Mouse (Mus musculus) heart, embryonic 10.5 days (tissue): ENCODE data around the gene Gm20696. TPM values are rescaled to one million over a fixed set of nuclear protein-coding genes. Genes with fewer than 3 reads are reported as not detected.

Experiments used
- DNase-seq: peaks from one replicate; pipeline ENCODE4 v3.0.0-alpha.2; 2017; ENCODE audit warnings: low spot score
- H3K27ac ChIP-seq: fragments of 300-500 bp; sonication (generic); 2 replicates; pipeline ENCODE4 v1.5.1; 2016; ENCODE audit warnings: mild to moderate bottlenecking
- H3K27me3 ChIP-seq: fragments of 300-500 bp; sonication (generic); 2 replicates; pipeline ENCODE4 v1.6.1; 2016; ENCODE audit warnings: mild to moderate bottlenecking; ENCODE audit not compliant: poor library complexity, insufficient read depth, severe bottlenecking
- H3K36me3 ChIP-seq: fragments of 300-500 bp; sonication (generic); 2 replicates; pipeline ENCODE4 v1.6.1; 2016; ENCODE audit warnings: mild to moderate bottlenecking, moderate library complexity
- H3K4me1 ChIP-seq: fragments of 300-500 bp; sonication (generic); 2 replicates; pipeline ENCODE4 v1.6.1; 2016; ENCODE audit warnings: mild to moderate bottlenecking
- H3K4me3 ChIP-seq: fragments of 300-500 bp; sonication (generic); 2 replicates; pipeline ENCODE4 v1.5.1; 2016; ENCODE audit warnings: mild to moderate bottlenecking, moderate library complexity
- H3K9me3 ChIP-seq: fragments of 300-500 bp; sonication (generic); 2 replicates; pipeline ENCODE4 v1.6.1; 2016; ENCODE audit warnings: mild to moderate bottlenecking, moderate library complexity
- WGBS: fragments of 180-500 bp; shearing (Covaris S2); methylation state at CpG from one replicate; pipeline ENCODE4 v1.1.7; 2016; 5-methylcytosine and 5-hydroxymethylcytosine counted together
- polyA plus RNA-seq: library from polyadenylated mRNA; unstranded; fragments of >200 nt; fragmentation: Nextera tagmentation; extraction: Ambion mirVana; gene quantifications from 2 replicates; pipeline ENCODE4 v1.2.1, GENCODE M21; 2016

The Gm20696 gene
- polyA plus RNA-seq, 1 experiment from 2014 or later, result 3.4 TPM

GRCm38 (mm10) chr6:99337575-99337974 lies 329.0 kb downstream of the Gm20696 start:
- H3K9me3 ChIP-seq, result no peaks in the 10 kb centered on the region
- no peak overlapping the region for H3K4me3 ChIP-seq
- DNase-seq, result no peak
- H3K27me3 ChIP-seq, result no peaks in the 10 kb centered on the region
- H3K27ac ChIP-seq, result peak overlapping the region; percentile 49; the same call in 1 of the 2 replicates
- H3K4me1 ChIP-seq, result peaks cover 17% of the 10 kb centered on the region
- 61% methylated on average over 6 of the region's 6 CpGs for WGBS
- H3K36me3 ChIP-seq, result no peaks in the 10 kb centered on the region

- no peak for DNase-seq
- WGBS, result 81% methylated on average over 5 of the region's 5 CpGs
Measured at GRCm38 (mm10) chr6:99336191-99336590, 330.4 kb downstream of the Gm20696 start.

GRCm38 (mm10) chr6:99335174-99335830 lies 331.3 kb downstream of the Gm20696 start:
- H3K36me3 ChIP-seq, result no peaks in the 10 kb centered on the region
- no peaks in the 10 kb centered on the region for H3K9me3 ChIP-seq
- H3K27me3 ChIP-seq, result no peaks in the 10 kb centered on the region
- H3K27ac ChIP-seq, result no peak overlapping the region
- no peak overlapping the region for H3K4me3 ChIP-seq
- DNase-seq, result no peak
- 89% methylated on average over 13 of the region's 13 CpGs for WGBS
- H3K4me1 ChIP-seq, result peaks cover 17% of the 10 kb centered on the region

More at GRCm38 (mm10) chr6:99336191-99336590, 330.4 kb downstream of the Gm20696 start:
- Histone ChIP-seq H3K4me1 (peaks cover 17% of the 10 kb centered on the region), H3K27ac (no peak overlapping the region), H3K27me3 (no peaks in the 10 kb centered on the region), H3K4me3 (no peak overlapping the region), H3K36me3 (no peaks in the 10 kb centered on the region), H3K9me3 (no peaks in the 10 kb centered on the region)

GRCm38 (mm10) chr6:99334255-99334654 lies 332.3 kb downstream of the Gm20696 start:
- no peaks in the 10 kb centered on the region for H3K27me3 ChIP-seq
- H3K4me1 ChIP-seq, result peaks cover 14% of the 10 kb centered on the region
- no peaks in the 10 kb centered on the region for H3K9me3 ChIP-seq
- WGBS, result 88% methylated on average over 3 of the region's 3 CpGs
- no peak for DNase-seq
- H3K27ac ChIP-seq, result no peak overlapping the region
- no peaks in the 10 kb centered on the region for H3K36me3 ChIP-seq
- H3K4me3 ChIP-seq, result no peak overlapping the region

- WGBS, result 83% methylated on average over 5 of the region's 5 CpGs
- peaks cover 6% of the 10 kb centered on the region for H3K4me1 ChIP-seq
- no peak overlapping the region for H3K27ac ChIP-seq
- no peaks in the 10 kb centered on the region for H3K36me3 ChIP-seq
- no peak for DNase-seq
- no peak overlapping the region for H3K4me3 ChIP-seq
- H3K9me3 ChIP-seq, result no peaks in the 10 kb centered on the region
- no peaks in the 10 kb centered on the region for H3K27me3 ChIP-seq
Measured at GRCm38 (mm10) chr6:99333127-99333526, 333.5 kb downstream of the Gm20696 start.

GRCm38 (mm10) chr6:99330169-99330568 lies 336.4 kb downstream of the Gm20696 start:
- Histone ChIP-seq H3K36me3 (no peaks in the 10 kb centered on the region), H3K4me1 (no peaks in the 10 kb centered on the region), H3K27me3 (no peaks in the 10 kb centered on the region), H3K27ac (no peak overlapping the region), H3K9me3 (no peaks in the 10 kb centered on the region), H3K4me3 (no peak overlapping the region)
- DNase-seq, result no peak
- 86% methylated on average over 4 of the region's 4 CpGs for WGBS

- no peaks in the 10 kb centered on the region for H3K4me1 ChIP-seq
- DNase-seq, result no peak
- no peaks in the 10 kb centered on the region for H3K9me3 ChIP-seq
- no peak overlapping the region for H3K4me3 ChIP-seq
- no peaks in the 10 kb centered on the region for H3K27me3 ChIP-seq
- no peaks in the 10 kb centered on the region for H3K36me3 ChIP-seq
- no peak overlapping the region for H3K27ac ChIP-seq
- 72% methylated on average over 2 of the region's 2 CpGs for WGBS
Measured at GRCm38 (mm10) chr6:99328634-99329033, 338.0 kb downstream of the Gm20696 start.

- no peak overlapping the region for H3K4me3 ChIP-seq
- no peaks in the 10 kb centered on the region for H3K4me1 ChIP-seq
- WGBS, result 91% methylated on average over 6 of the region's 6 CpGs
- no peaks in the 10 kb centered on the region for H3K36me3 ChIP-seq
- no peaks in the 10 kb centered on the region for H3K27me3 ChIP-seq
- no peak overlapping the region for H3K27ac ChIP-seq
- no peak for DNase-seq
- no peaks in the 10 kb centered on the region for H3K9me3 ChIP-seq
Measured at GRCm38 (mm10) chr6:99328146-99328545, 338.5 kb downstream of the Gm20696 start.

GRCm38 (mm10) chr6:99327721-99328120 lies 338.9 kb downstream of the Gm20696 start:
- no peaks in the 10 kb centered on the region for H3K4me1 ChIP-seq
- no peak for DNase-seq
- WGBS, result 82% methylated on average over 11 of the region's 11 CpGs
- H3K9me3 ChIP-seq, result no peaks in the 10 kb centered on the region
- H3K4me3 ChIP-seq, result no peak overlapping the region
- no peak overlapping the region for H3K27ac ChIP-seq
- H3K27me3 ChIP-seq, result no peaks in the 10 kb centered on the region
- H3K36me3 ChIP-seq, result no peaks in the 10 kb centered on the region

- DNase-seq, result no peak
- H3K36me3 ChIP-seq, result no peaks in the 10 kb centered on the region
- H3K4me1 ChIP-seq, result no peaks in the 10 kb centered on the region
- no peak overlapping the region for H3K27ac ChIP-seq
- no peaks in the 10 kb centered on the region for H3K9me3 ChIP-seq
- H3K4me3 ChIP-seq, result no peak overlapping the region
- WGBS, result 85% methylated on average over 2 of the region's 2 CpGs
- no peaks in the 10 kb centered on the region for H3K27me3 ChIP-seq
Measured at GRCm38 (mm10) chr6:99325881-99326280, 340.7 kb downstream of the Gm20696 start.

- Histone ChIP-seq H3K27ac (no peak overlapping the region), H3K4me3 (no peak overlapping the region), H3K36me3 (no peaks in the 10 kb centered on the region), H3K4me1 (peaks cover 3% of the 10 kb centered on the region), H3K27me3 (no peaks in the 10 kb centered on the region), H3K9me3 (no peaks in the 10 kb centered on the region)
- 89% methylated on average over 5 of the region's 5 CpGs for WGBS
- no peak for DNase-seq
Measured at GRCm38 (mm10) chr6:99325461-99325860, 341.1 kb downstream of the Gm20696 start.

- WGBS, result 79% methylated on average over 8 of the region's 8 CpGs
- Histone ChIP-seq H3K27me3 (no peaks in the 10 kb centered on the region), H3K4me3 (no peak overlapping the region), H3K9me3 (no peaks in the 10 kb centered on the region), H3K36me3 (no peaks in the 10 kb centered on the region), H3K27ac (no peak overlapping the region), H3K4me1 (peaks cover 17% of the 10 kb centered on the region)
- DNase-seq, result no peak
Measured at GRCm38 (mm10) chr6:99322132-99322904, 344.3 kb downstream of the Gm20696 start.

- Histone ChIP-seq H3K4me1 (peaks cover 21% of the 10 kb centered on the region), H3K27me3 (no peaks in the 10 kb centered on the region), H3K27ac (no peak overlapping the region), H3K36me3 (no peaks in the 10 kb centered on the region), H3K9me3 (no peaks in the 10 kb centered on the region), H3K4me3 (no peak overlapping the region)
- DNase-seq, result peak; percentile 52
- 60% methylated on average over 8 of the region's 8 CpGs for WGBS
Measured at GRCm38 (mm10) chr6:99320444-99320843, 346.2 kb downstream of the Gm20696 start.
